ENCODE assay signal across 28 mouse cellular contexts in genomic region chr5:138094474-138094873, GRCm38 (mm10). TPM values are rescaled to one million over a fixed set of nuclear protein-coding genes. Genes with fewer than 3 reads are reported as not detected.
"Had no signal": no experiment of that assay in that cellular context is flagged by ENCODE, and none has a peak within 500 bp of the region (broad histone marks: within the 10 kb centered on the region; RNA-seq: fewer than 3 reads in every experiment).

No protein-coding gene starts in this region.

- H3K4me1 ChIP-seq: intestine, embryonic 15.5 days; limb, embryonic 12.5 days; limb, embryonic 15.5 days; midbrain, embryonic 10.5 days; neural tube, embryonic 12.5 days; neural tube, embryonic 15.5 days had no signal

- H3K9me3 ChIP-seq: intestine, embryonic 15.5 days; limb, embryonic 12.5 days; limb, embryonic 15.5 days; megakaryocyte, embryonic 14.5 days; midbrain, embryonic 10.5 days; neural tube, embryonic 12.5 days; neural tube, embryonic 15.5 days had no signal

- H3K27me3 ChIP-seq: intestine, embryonic 15.5 days; limb, embryonic 12.5 days; limb, embryonic 15.5 days; megakaryocyte, embryonic 14.5 days; neural tube, embryonic 12.5 days; neural tube, embryonic 15.5 days had no signal

- ATAC-seq: intestine, embryonic 15.5 days; lung, postnatal 0 days had no signal

- H3K9ac ChIP-seq: intestine, embryonic 15.5 days; limb, embryonic 12.5 days; limb, embryonic 15.5 days; lung, embryonic 14.5 days; neural tube, embryonic 12.5 days; neural tube, embryonic 15.5 days had no signal

- H3K4me3 ChIP-seq: intestine, embryonic 15.5 days; limb, embryonic 12.5 days; limb, embryonic 15.5 days; megakaryocyte, embryonic 14.5 days; midbrain, embryonic 10.5 days; neural tube, embryonic 12.5 days; neural tube, embryonic 15.5 days had no signal

- DNase-seq: kidney, adult 18-20 months; kidney, adult 9 months; kidney, postnatal 14 days; kidney, postnatal 4 days; left cerebral cortex, postnatal 4 days; lung, embryonic 14.5 days; midbrain, embryonic 14.5 days; right cerebral cortex, adult 18-20 months; right cerebral cortex, postnatal 14 days; right cerebral cortex, postnatal 4 days; thymus, postnatal 25 days had no signal

- H3K27ac ChIP-seq: intestine, embryonic 15.5 days; limb, embryonic 12.5 days; limb, embryonic 15.5 days; macrophage; midbrain, embryonic 10.5 days; neural tube, embryonic 12.5 days; neural tube, embryonic 15.5 days had no signal

- H3K4me2 ChIP-seq: intestine, embryonic 15.5 days; limb, embryonic 12.5 days; limb, embryonic 15.5 days; lung, embryonic 14.5 days; neural tube, embryonic 12.5 days; neural tube, embryonic 15.5 days had no signal

RNA-seq across cellular contexts. Expression of gene Smok3c, which starts 41.5 kb away (rescaled TPM):
- total RNA-seq: layer of hippocampus, adult 18-20 months; layer of hippocampus, postnatal 14 days; left cerebral cortex, adult 8-10 months; left cerebral cortex, postnatal 14 days; left cerebral cortex, postnatal 4 days had no signal
- polyA plus RNA-seq: intestine, embryonic 15.5 days; kidney, embryonic 16.5 days; limb, embryonic 12.5 days; limb, embryonic 15.5 days; lung, embryonic 14.5 days; lung, postnatal 0 days; macrophage; midbrain, embryonic 10.5 days; midbrain, embryonic 14.5 days; neural tube, embryonic 12.5 days; neural tube, embryonic 15.5 days; stomach, embryonic 14.5 days; thymus, postnatal 0 days; urinary bladder, adult 2 months had no signal
